Mouse (Mus musculus) retina, embryonic 14.5 days (tissue): ENCODE data around the gene Rasa3.

Experiments used
- DNase-seq: peaks from one replicate; pipeline ENCODE4 v3.0.0-alpha.2; 2015; ENCODE audit warnings: low spot score

Rasa3 gene

GRCm38 (mm10) chr8:13550718-13551573 is 126.5 kb downstream of the Rasa3 start:
- peak; percentile 96 for DNase-seq

GRCm38 (mm10) chr8:13548831-13549230 is 128.6 kb downstream of the Rasa3 start:
- no peak for DNase-seq

GRCm38 (mm10) chr8:13548235-13548634 is 129.2 kb downstream of the Rasa3 start:
- peak; percentile 40 for DNase-seq

- no peak for DNase-seq
Observed at GRCm38 (mm10) chr8:13546421-13546820, 131.0 kb downstream of the Rasa3 start.

- no peak for DNase-seq
Observed at GRCm38 (mm10) chr8:13541526-13541925, 135.9 kb downstream of the Rasa3 start.

- no peak for DNase-seq
Observed at GRCm38 (mm10) chr8:13540122-13540521, 137.3 kb downstream of the Rasa3 start.

GRCm38 (mm10) chr8:13538821-13539220 is 138.6 kb downstream of the Rasa3 start:
- peak; percentile 21 for DNase-seq

- DNase-seq = no peak
Observed at GRCm38 (mm10) chr8:13537102-13537501, 140.3 kb downstream of the Rasa3 start.

- no peak for DNase-seq
Observed at GRCm38 (mm10) chr8:13533123-13533522, 144.3 kb downstream of the Rasa3 start.

- no peak for DNase-seq
Observed at GRCm38 (mm10) chr8:13531602-13532171, 145.7 kb downstream of the Rasa3 start.

GRCm38 (mm10) chr8:13530941-13531340 is 146.5 kb downstream of the Rasa3 start:
- DNase-seq = peak; percentile 64

- no peak for DNase-seq
Observed at GRCm38 (mm10) chr8:13530401-13530800, 147.0 kb downstream of the Rasa3 start.

- DNase-seq = no peak
Observed at GRCm38 (mm10) chr8:13529891-13530316, 147.5 kb downstream of the Rasa3 start.

GRCm38 (mm10) chr8:13529011-13529840 is 148.2 kb downstream of the Rasa3 start:
- no peak for DNase-seq

GRCm38 (mm10) chr8:13521392-13521791 is 156.0 kb downstream of the Rasa3 start:
- no peak for DNase-seq

- no peak for DNase-seq
Observed at GRCm38 (mm10) chr8:13520349-13520748, 157.1 kb downstream of the Rasa3 start.

GRCm38 (mm10) chr8:13519503-13519902 is 157.9 kb downstream of the Rasa3 start:
- DNase-seq = no peak

- no peak for DNase-seq
Observed at GRCm38 (mm10) chr8:13517284-13517781, 160.1 kb downstream of the Rasa3 start.
